Mouse (Mus musculus) G1E (cell line): ENCODE measurements around the gene Ahnak.

Source experiments
- CTCF ChIP-seq: IDR thresholded peaks from 2 replicates; pipeline ENCODE4 v1.5.1; 2012; ENCODE audit warnings: low read depth, low read length, inconsistent platforms, mixed read lengths
- POLR2AphosphoS5 ChIP-seq: IDR thresholded peaks from 2 replicates; pipeline ENCODE4 v1.6.1; 2012; ENCODE audit warnings: low read depth, low read length, inconsistent platforms; ENCODE audit not compliant: insufficient replicate concordance

DNA sequence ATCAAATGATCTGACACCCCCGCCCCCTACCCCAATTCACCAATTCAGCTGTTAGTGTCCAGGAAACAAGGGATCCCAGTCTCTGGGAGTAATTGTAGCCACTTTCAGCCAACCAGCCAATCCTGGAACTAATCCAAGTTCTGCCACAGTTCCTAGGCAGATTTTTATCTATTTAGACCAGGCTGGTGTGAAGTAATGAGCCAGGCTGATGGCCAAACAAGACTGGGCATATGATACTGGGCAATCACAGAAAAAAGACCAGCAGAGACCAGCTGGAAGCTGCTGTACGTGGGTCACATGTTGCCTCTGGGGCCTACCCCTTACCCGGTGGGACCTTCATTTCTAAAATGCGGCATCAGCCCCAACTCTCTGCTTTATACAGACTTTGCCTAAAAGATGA is 37.5 kb downstream of the Ahnak start:
- TF ChIP-seq CTCF (no peak), POLR2AphosphoS5 (no peak)
